Mouse (Mus musculus) adrenal gland, adult 18-20 months (tissue): Measurements from ENCODE around the gene Tcf25. TPM values are rescaled to one million over a fixed set of nuclear protein-coding genes. Genes with fewer than 3 reads are reported as not detected.
A peak's percentile ranks its signal among the peaks of the same experiment; 100 is the strongest.

ENCODE experiments used
- DNase-seq, 2 experiments: peaks; one replicate each; pipeline ENCODE4 v3.0.0; 2021 to 2022; ENCODE audit warnings: low spot score in 2 of 2
- long read RNA-seq, 2 experiments: library from polyadenylated mRNA; stranded (forward); transcript quantifications; one replicate each; pipeline ENCODE4 v2.0.0; 2021
- total RNA-seq, 2 experiments: library from RNA; stranded (reverse); gene quantifications; 1 replicate in 1 of 2; 2 replicates in 1 of 2; pipeline ENCODE4 v1.2.3; 2021

Gene Tcf25
- total RNA-seq = 100 to 1,000 TPM; 218 to 255 TPM
- long read RNA-seq, experiment 1, full-length matches to known transcripts = 152 of 210 reads
- long read RNA-seq, experiment 1, partial matches to known transcripts = 21 of 210 reads
- long read RNA-seq, experiment 1, other reads (novel, unspliced or antisense) = 37 of 210 reads
- long read RNA-seq, experiment 2, full-length matches to known transcripts = 246 of 362 reads
- long read RNA-seq, experiment 2, partial matches to known transcripts = 79 of 362 reads
- long read RNA-seq, experiment 2, other reads (novel, unspliced or antisense) = 37 of 362 reads

DNA sequence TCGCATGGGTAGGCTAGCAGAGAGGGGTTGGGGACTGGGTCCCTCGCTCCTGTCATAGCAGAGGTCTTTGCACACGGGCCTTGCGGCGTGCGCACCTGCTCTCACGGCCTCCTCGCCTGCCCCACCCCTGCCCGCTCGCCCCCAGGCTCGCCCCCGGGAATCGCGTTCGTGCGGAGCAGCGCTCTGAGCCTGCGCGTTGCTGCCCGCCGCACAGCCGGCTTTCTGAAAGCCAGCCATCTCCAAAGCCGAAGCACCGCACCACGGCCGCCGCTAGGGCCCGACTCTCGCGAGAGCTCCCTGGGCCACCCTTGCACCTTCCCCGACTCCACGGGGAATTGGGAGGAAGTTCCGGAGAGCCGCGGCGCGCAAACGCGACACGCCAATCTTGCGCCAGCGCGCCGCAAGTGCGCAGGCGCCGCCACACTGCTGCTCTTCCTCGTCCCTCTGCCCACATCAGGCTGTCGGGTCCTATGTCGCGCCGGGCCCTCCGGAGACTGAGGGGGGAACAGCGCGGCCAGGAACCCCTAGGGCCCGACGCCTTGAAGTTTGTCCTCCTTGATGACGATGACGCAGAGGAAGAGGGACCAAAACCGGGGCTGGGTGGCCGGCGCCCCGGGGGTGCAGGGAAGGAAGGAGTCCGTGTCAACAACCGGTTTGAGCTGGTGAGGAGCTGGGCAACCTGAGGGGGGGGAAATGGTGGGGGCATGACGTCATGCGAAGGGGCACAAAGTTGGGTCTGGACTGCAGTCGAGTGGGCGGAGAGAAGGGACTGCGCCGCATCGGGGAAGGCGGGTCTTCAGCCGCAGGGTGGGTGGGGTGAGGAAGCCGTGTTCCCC is at the start of gene Tcf25:
Gene Tcf25, plus strand, starts transcription at position 351 of the 836 bp plus-strand sequence.
- peak; percentile 91 to 94 for DNase-seq

DNA sequence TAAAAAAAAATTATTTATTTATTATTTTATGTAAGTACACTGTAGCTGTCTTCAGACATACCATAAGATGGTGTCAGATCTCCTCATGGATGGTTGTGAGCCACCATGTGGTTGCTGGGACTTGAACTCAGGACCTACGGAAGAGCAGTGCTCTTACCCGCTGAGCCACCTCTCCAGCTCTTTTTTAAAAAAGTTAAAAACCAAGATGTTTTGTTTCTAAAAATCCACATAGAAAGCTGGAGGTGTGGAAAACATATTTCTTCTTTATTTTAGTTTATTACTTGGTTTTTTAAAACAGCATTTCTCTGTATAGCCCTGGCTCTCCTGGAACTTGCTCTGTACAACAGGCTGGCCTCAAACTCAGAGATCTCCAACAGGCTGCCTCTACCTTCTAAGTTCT is 45.0 kb upstream of the Tcf25 start:
- no peak for DNase-seq

DNA sequence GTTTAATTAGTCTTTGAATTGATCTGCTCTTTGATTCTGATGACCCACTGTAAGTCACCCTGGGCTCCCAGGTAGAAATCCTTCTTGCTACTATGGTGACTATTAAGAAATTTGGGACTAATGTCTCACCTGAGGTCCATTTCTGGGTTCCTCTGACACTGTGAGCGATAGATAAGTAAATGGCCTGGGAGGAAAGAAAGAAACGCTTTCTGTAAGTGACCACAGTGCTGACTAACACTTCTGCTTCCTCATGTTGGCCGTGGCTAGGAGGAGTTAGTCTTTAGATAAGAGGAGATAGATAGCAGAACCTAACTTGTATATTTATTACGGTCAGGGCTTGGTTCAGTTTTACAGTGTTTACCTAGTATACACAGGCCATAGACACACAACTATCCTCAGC is 44.2 kb upstream of the Tcf25 start:
- DNase-seq = no peak

DNA sequence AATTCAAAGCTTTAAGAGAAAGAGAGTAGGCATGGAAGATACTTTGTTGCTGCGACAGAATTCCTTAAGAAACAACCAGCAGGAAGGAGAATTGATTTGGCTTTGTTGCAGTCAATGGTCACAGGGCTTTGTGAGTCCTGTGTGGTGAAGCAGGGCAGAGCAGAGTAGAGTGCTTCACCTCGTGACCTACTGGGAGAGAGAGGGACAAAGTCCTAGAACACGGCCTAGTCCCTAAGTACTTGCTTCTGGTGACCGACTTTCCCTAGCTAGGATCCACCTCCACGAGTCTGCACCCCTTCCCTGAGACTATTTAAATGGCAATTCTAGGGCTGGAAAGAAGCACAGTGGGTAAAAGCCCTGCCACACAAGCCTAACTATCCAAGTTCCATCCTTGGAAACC is 43.6 kb upstream of the Tcf25 start:
- no peak for DNase-seq

DNA sequence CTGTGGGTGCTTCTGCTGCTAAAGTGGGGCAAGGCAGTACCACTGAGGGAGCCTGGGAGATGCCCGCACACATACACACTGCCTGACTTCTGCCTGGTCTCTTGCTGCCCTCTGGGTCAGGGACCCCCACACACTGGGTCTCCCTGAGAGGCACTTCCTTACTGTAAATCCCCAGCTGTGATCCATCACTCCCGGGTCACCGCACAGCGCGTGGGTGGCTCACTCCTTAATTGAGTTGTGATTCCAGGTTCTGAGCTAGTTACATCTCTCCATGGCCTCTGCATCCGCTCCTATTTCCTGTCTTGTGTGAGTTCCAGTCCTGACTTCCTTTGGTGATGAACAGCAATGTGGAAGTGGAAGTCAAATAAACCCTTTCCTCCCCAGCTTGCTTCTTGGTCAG is 42.9 kb upstream of the Tcf25 start:
- no peak for DNase-seq

DNA sequence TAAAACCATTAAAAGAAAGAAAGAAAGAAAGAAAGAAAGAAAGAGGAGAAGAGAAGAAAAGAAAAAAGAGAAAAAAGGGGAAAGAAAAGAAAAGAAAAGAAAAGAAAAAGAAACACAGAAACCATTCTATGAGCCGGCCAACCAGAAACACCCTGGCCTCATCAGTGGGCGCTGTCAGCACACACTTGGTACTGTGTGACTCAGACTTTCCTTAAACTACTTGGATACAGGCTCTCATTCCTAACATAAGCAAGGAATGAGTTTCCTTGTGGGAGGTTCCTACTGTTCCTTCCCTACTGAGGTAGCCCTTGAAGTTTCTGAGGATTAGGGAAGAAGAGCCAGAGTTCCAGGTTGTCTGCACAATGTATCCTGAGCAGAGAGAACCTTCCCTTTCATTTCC is 42.3 kb upstream of the Tcf25 start:
- no peak for DNase-seq

DNA sequence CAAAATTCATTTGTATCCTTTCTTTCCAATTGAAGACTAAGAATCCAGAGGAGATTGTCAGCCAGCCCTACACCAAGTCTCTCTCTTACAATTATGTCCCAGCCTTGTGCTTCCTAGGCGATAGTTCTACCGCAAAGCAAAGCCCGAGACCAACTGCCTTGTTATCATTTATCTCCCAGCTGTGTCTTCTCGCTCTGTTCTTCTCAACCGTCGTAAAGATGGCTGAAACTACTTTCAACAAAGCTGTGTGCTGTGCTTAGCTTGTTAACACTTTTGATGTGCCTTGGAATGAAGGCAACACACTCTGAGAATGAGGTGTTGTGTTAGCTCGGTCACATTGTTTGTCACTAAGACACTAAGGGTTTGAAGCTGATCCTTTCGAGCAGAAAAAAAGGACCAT is 41.7 kb upstream of the Tcf25 start:
- no peak for DNase-seq

DNA sequence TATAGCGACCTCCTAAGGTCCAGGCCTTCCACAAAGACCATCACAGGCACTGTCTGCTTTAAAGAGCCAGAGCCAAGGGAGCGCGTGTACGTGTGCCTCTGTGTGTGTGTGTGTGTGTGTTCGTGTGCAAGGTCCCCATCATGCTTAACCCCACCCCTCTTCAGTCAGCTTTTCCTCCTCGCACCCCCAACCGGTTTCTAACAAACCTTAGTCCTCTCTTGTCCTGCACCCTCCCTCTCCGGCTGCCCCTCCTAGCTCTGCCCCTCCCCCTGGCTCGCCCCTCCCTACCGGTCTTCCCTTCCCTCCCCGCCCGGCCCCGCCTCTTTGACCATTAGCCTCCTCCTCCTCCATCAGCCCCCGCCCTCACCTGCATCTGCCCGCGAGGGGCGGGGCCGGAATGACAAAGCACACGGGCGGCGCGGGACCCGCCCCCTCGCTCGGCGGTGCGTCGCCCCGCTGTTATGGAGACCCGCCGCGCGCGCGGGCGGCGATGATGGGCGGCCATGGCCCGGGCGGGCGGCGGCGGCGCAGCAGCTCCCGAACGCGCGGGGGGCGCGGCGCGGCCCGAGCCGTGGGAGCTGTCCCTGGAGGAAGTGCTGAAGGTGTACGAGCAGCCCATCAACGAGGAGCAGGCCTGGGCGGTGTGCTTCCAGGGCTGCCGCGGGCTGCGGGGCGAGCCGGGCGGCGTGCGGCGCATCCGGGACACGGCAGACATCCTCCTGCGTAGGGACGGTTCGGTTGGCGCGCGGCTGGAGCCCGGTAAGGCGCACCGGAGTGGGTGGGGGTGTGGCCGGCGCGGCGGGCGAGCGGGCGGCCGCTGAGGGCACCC is 41.1 kb upstream of the Tcf25 start, which contains the start of gene Spire2:
Gene Spire2, plus strand, starts transcription at position 452 of the 829 bp plus-strand sequence.
- DNase-seq = peak; percentile 64 to 70

DNA sequence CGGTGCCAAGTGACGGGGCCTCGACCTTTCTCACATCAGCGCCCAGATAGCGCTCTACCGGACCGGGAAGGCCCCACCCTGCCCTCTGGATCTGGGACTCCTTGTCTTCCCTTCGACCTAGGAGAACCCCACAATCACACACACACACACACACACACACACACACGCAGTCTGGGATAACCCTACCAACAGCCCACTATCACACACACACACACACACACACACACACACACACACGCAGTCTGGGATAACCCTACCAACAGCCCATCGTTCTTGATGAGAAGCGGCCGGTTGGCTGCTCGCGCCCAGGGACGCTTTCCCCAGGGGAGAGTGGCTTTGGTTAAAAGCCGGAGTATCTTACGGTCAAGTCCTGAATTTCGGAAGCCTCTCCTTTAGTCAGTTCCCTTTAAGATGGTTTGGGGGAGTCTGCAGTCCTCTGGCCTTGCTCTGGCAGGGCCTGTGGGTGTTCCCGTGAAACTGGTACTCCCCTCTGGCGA is 40.4 kb upstream of the Tcf25 start:
- no peak for DNase-seq

DNA sequence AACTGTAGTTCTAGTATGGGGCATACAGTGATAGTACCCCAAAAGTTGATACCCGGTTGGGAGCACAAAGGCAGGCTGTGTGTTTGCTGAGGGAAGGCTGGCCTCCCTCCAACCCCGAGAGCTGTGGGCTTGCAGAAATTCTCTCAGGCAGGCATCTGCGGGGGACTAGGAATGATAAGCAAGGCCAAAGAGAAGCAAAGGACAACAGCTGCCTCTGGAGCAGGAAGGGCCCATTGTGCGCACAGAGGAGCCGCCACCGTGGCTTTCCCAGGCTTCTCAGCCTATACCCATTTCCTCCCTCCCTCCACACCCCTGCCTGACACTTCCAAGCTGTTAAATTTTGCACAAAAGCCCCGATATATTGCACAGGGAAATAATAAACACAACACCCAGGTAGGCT is 39.7 kb upstream of the Tcf25 start:
- no peak for DNase-seq

DNA sequence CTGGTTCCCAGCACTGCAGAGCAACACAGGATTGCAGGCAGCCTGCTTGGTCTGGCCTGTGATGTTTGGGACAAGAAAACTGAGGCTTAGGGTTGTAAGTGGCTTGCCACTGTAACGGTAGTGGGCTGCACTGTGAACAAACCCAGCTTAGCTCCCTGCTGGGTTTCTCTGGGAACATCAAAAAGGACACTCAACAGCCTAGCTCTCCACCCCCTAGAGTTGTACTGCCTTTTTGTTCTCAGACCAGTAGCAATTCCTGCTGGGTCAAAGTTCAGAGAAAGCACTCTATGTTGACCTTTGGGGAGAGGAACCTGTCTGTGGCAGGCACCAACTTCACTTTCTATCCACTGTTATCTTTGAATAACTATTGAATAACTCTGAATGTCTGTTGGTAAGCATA is 39.1 kb upstream of the Tcf25 start:
- no peak for DNase-seq

DNA sequence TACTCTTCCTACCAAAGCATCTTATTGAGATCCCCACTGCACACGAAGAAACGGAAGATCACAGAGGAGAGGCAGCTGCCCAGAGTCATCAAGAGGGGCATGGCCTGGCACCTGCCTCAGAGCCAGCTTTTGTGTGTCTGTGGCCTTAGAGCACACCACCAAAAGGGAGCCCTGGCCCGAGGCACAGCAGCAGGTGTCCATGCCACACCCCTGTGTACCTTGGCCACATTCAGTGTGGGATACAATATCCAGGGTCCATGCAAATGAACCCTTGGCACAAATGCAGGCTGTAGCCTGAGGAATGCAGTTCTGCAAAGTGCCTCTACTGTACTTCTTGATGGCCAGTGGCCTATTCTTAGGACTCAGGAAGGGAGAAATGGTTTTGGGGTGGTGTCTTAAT is 36.1 kb upstream of the Tcf25 start:
- no peak for DNase-seq

DNA sequence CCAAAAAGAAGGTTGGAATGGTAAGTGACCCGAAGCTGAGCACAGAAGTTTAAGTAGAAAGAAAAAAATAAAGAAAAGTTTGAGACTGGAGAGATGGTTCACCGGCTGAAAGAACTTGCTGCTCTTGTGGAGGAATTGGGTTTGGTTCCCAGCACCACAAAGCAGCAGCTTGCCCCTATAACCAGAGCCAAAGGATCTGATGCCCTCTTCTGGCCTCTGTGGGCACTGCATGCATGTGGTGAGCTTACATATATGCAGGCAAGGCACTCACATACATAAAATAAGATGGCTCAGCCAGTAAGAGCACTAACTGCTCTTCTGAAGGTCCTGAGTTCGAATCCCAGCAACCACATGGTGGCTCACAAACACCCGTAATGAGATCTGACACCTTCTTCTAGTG is 33.5 kb upstream of the Tcf25 start:
- DNase-seq = no peak

DNA sequence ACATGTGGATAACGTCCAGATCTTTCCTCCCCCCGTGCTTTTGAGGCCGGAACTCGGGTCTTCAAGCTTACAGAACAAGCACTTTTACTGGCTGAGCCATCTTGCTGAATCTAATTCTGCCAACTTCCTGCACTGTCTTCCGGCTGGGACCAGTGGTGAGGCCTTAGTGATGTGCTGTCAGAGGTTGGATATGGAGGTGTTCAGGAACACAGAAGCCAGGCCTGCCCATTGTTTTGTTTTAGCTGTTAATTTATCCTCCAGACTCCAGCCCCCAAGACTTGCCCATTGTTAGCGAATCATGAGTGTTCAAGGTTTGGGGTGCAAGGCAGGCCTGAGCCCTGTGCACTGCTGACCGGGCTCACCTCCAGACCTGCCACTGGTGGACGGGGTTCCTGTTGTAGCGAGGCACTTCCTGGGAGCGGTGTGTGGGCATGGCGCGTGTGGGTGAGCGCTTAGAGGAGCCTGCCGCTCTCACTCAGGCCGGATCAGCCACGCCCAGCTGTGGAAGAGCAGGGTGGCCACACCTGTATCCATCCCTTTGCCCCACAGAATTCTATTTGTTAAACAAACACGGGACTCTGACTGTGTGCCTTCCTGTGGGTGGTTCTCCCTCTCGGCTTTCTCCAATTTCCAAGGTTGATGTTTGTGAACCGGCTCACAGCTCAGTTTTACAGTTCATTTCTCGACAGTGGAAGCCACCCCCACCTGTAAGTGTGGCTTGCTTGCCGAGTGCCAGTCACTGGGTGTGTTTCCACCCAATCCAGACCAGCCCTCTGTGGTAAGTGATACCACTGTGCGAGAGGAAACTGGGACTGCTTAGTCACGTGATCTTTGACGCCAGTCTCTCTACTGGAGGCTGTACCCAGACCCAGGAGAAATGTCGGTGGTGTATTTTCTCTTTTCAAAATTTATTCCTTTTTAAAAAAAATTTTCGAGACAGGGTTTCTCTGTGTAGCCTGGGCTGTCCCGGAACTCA is 32.2 kb upstream of the Tcf25 start:
- DNase-seq = no peak

DNA sequence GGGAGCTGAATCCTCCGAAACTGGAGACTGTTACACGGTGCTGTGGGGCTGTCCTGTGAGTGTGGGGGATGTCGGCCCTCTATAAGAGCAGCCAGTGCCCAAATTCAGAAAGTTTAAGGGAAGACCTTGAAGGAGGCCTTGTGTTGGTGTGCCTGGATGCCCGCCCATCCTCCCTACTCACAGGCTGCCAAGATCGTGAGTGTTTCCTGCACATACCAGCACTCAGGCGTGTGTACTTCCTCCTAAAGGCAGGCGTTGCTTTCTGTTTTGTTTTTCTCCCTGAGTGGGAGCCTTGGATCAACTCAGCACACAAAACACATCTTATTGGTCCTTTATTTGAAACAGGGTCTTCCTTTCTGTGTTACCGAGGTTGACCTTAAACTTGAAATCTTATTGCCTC is 31.3 kb upstream of the Tcf25 start:
- no peak for DNase-seq

DNA sequence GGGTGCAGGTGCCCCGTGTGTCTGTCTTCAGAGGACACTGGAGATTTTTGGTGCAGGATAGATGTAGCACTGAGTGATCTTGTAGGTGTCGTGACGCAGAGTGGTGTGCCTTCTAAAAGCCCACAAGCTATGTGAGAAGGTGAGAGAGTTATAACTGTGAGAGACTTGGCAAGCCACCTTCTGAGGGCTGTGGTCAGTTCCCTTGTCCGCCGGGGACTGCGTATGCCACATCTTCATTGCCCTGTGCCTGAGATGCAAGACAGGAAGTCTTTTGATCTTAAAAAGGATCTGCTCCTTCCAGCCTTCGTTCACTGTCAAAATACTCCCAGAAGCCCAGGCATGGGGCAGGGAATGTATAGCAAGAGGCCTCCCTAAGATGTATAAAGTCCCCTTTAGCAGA is 30.6 kb upstream of the Tcf25 start:
- DNase-seq = no peak

DNA sequence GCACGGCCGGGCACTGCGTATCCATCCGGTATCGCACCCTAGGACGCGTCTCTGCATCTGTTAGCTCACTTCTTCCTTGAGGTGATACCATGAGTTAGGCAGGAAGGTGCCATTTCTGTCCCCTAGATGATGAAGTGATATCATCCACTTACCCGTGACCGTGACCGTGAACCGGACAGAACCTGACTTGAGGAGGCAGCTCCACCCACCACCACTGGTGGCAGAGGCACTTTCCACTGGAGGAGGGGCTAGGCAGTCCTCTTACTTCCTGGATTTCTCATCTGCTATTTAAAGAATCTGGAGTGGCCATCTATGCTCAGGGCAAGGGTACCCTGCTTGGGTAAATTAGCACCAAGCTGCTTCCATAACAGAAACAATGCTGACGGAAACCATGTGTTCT is 30.1 kb upstream of the Tcf25 start:
- no peak for DNase-seq

DNA sequence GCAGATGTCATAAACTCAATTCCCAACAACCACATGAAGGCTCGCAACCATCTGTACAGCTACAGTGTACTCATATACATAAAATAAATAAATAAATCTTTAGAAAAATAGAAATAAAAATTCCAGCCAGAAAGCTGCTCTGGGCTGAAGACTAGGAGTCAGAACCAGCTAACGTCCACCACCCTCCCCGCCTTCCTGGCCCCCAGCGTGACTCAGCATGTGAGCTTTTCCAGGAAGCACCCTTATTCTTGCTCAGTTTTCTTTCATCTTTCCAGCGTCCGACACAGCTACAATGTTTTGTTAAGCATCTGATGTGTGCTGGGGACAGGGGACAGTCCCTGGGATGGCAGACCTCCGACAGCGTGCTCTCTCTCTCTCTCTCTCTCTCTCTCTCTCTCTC is 28.4 kb upstream of the Tcf25 start:
- DNase-seq = no peak

DNA sequence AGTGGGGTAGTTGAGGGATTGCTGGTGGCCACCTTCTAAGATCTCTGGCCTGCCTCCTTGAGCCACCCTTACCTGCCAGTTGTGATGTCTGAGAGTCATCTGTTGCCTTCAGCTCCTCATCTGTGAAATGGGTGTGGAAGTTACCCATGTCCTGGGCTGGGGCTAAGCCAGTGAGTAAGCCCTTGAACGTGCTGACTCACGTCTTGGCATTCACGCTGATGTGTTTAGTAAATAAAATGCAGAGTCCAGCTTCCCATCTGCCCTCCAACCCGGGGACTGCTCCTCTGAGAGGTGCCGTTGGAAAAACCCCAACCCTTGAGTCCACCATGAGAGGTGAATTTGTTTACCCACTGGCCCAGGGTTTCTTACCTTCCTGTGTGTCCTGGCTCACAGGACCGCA is 27.7 kb upstream of the Tcf25 start:
- no peak for DNase-seq

DNA sequence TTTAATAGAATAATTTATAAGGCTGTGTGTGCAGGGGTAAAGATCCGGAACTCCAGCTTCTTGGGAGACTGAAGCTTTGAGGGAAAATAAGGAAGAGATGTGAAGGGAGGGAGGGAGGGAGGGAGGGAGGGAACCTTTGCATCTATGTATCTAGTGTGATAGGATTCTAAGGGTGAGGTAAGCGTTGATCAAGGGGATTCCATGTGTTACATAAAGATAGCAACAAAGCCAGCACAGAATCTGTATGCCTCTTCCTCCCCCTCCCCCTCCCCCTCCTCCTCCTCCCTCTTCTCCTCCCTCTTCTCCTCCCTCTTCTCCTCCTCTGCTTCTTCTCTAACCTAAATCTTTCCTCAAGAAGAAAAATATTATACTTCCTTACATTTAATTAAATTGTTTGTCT is 26.3 kb upstream of the Tcf25 start:
- DNase-seq = no peak
